Mouse (Mus musculus): ENCODE measurements around the gene Polr3gl. TPM values are rescaled to one million over a fixed set of nuclear protein-coding genes. Genes with fewer than 3 reads are reported as not detected.

The Polr3gl gene
- polyA plus RNA-seq, 1 experiment from 2014 or later = 33.6 TPM

GRCm38 (mm10) chr3:96598156-96599068 lies 4.4 kb upstream of the Polr3gl start:
- ChIA-PET POLR2A (no interaction called here), CTCF (interaction anchor here (1.7 kb wide), 1 partner anchor 18 kb away, joined by 6 read pairs; no protein-coding TSS in a partner anchor)
- ATAC-seq = no peak
- TF ChIP-seq CTCF (IDR thresholded peaks at IDR 0.05) = no peak
- DNase-seq (ENCODE audit: low read depth, low spot score) = no peak
- no peaks in the 10 kb centered on the region for H3K27me3 ChIP-seq
- in situ Hi-C loops (cut with MboI; ENCODE audit: low pct_unique_long_range_greater_than_20kb) = no loop called here

DNA sequence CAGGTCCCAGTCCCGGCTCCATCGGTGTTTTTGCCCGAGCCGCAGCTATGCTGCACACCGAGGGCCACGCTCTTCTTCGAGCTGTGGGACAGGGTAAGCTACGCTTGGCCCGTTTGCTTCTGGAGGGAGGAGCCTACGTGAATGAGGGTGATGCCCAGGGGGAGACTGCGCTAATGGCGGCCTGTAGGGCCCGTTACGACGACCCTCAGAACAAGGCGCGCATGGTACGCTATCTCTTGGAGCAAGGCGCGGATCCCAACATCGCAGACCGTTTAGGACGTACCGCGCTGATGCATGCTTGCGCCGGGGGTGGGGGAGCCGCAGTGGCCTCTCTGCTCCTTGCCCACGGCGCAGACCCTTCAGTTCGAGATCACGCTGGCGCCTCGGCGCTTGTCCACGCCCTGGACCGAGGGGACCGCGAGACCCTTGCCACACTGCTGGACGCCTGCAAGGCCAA lies 3.5 kb upstream of the Polr3gl start:
- no peak for TF ChIP-seq CTCF (IDR thresholded peaks at IDR 0.05)
- DNase-seq (ENCODE audit: low read depth, low spot score) (no peak), ATAC-seq (no peak)
- no peaks in the 10 kb centered on the region for H3K27me3 ChIP-seq
- ChIA-PET CTCF (interaction anchor here (1.6 kb wide), 1 partner anchor 10 kb away, joined by 4 read pairs; no protein-coding TSS in a partner anchor), POLR2A (no interaction called here)
- in situ Hi-C loops (cut with MboI; ENCODE audit: low pct_unique_long_range_greater_than_20kb) = no loop called here

- TF ChIP-seq CTCF (IDR thresholded peaks at IDR 0.05) = no peak
- ChIA-PET CTCF (interaction anchor here (1.6 kb wide), 1 partner anchor 10 kb away, joined by 4 read pairs; no protein-coding TSS in a partner anchor), POLR2A (no interaction called here)
- ATAC-seq = no peak
- in situ Hi-C loops (cut with MboI; ENCODE audit: low pct_unique_long_range_greater_than_20kb) = no loop called here
- H3K27me3 ChIP-seq = no peaks in the 10 kb centered on the region
- no peak for DNase-seq (ENCODE audit: low read depth, low spot score)
These were observed 2.9 kb upstream of the Polr3gl start for GRCm38 (mm10) chr3:96596855-96597254.

GRCm38 (mm10) chr3:96596228-96596707 lies 2.3 kb upstream of the Polr3gl start, which contains the start of gene Ankrd34a:
Ankrd34a (plus strand) TSS chr3:96596636.
- no peak for TF ChIP-seq CTCF (IDR thresholded peaks at IDR 0.05)
- in situ Hi-C loops (cut with MboI; ENCODE audit: low pct_unique_long_range_greater_than_20kb) = no loop called here
- no peaks in the 10 kb centered on the region for H3K27me3 ChIP-seq
- DNase-seq (ENCODE audit: low read depth, low spot score) = no peak
- no peak for ATAC-seq
- ChIA-PET CTCF (interaction anchor here (1.6 kb wide), 1 partner anchor 9 kb away, joined by 4 read pairs; no protein-coding TSS in a partner anchor), POLR2A (interaction anchor here (0.7 kb wide), 1 partner anchor 309 kb away, joined by 3 read pairs; the partner anchor contains the start of gene Gpr89)

DNA sequence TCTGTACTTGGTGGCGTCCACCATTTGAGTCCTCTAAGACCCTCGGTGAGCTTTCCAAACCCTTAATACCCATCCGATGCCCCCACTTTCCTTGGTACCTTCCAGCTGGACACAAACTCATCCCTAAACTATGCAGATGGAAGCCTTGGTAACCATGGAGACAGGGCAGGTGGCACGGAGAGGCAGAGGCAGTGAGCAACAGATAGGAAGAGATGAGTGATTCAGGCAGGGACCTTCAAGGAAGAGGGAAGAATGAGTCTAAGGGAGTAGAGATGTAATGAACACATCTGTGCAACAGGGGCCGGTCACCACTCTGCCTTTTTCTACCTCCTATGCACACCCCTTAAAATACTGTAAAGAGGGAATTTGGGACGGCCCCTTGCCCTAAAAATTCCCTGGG lies 1.7 kb upstream of the Polr3gl start:
- ATAC-seq (no peak), DNase-seq (ENCODE audit: low read depth, low spot score) (no peak)
- ChIA-PET POLR2A (interaction anchor here (0.7 to 1.1 kb wide), 2 partner anchors 19 to 310 kb away, joined by 3 read pairs; partner anchors contain the start of genes Gm16253 and Gpr89), CTCF (interaction anchor here (0.9 to 2.7 kb wide), 3 partner anchors 7 to 52 kb away, joined by 3 to 26 read pairs (median 3); no protein-coding TSS in a partner anchor)
- in situ Hi-C loops (cut with MboI; ENCODE audit: low pct_unique_long_range_greater_than_20kb) = no loop called here
- H3K27me3 ChIP-seq = no peaks in the 10 kb centered on the region
- TF ChIP-seq CTCF (IDR thresholded peaks at IDR 0.05) = no peak

- ATAC-seq = no peak
- ChIA-PET CTCF (interaction anchor here (0.9 to 2.7 kb wide), 5 partner anchors 8 to 51 kb away, joined by 3 to 26 read pairs (median 3); partner anchors contain the start of gene Rbm8a), POLR2A (interaction anchor here (1.0 to 1.5 kb wide), 3 partner anchors 18 to 36 kb away, joined by 3 to 4 read pairs (median 4); partner anchors contain the start of gene Gm16253)
- no peaks in the 10 kb centered on the region for H3K27me3 ChIP-seq
- in situ Hi-C loops (cut with MboI; ENCODE audit: low pct_unique_long_range_greater_than_20kb) = no loop called here
- no peak for DNase-seq (ENCODE audit: low read depth, low spot score)
- TF ChIP-seq CTCF (IDR thresholded peaks at IDR 0.05) = no peak
These were observed 870 bp upstream of the Polr3gl start for GRCm38 (mm10) chr3:96594851-96595250.

DNA sequence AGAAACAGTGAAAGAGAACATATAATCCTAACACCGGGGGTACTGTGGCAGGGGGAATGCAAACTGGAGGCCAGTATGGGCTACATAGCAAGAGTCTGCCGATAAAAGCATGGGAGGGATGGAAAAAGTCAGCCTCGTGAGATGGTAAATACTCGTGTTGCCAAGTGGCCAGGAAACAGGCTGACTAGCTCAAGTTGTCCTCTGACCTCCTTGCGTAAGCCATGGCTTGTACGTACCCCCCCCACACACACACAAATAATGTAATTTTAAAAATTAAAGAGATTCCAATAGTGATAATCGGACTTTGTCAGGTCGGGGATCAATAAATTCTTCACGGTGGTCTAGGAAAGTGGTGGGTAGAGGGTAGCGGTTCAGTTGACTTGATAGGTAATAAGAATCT lies 607 bp downstream of the Polr3gl start:
- TF ChIP-seq CTCF (IDR thresholded peaks at IDR 0.05) = no peak
- DNase-seq (ENCODE audit: low read depth, low spot score) (no peak), ATAC-seq (no peak)
- H3K27me3 ChIP-seq = no peaks in the 10 kb centered on the region
- POLR2A ChIA-PET = interaction anchor here (0.6 to 1.5 kb wide), 5 partner anchors 8 to 37 kb away, joined by 3 to 5 read pairs (median 4); partner anchors contain the start of gene Txnip
- in situ Hi-C loops (cut with MboI; ENCODE audit: low pct_unique_long_range_greater_than_20kb) = no loop called here
- CTCF ChIA-PET = interaction anchor here (0.7 to 2.7 kb wide), 13 partner anchors 8 to 80 kb away, joined by 3 to 26 read pairs (median 5); partner anchors contain the start of genes Gm16253 and Rbm8a

- POLR2A ChIA-PET = interaction anchor here (1.3 kb wide), 1 partner anchor 14 kb away, joined by 3 read pairs; the partner anchor contains the start of gene Gm16253
- DNase-seq (ENCODE audit: low read depth, low spot score) = no peak
- H3K27me3 ChIP-seq = no peaks in the 10 kb centered on the region
- CTCF ChIA-PET = interaction anchor here (2.2 to 2.8 kb wide), 3 partner anchors 11 to 88 kb away, joined by 5 to 15 read pairs (median 7); partner anchors contain the start of gene Gm16253
- ATAC-seq = no peak
- in situ Hi-C loops (cut with MboI; ENCODE audit: low pct_unique_long_range_greater_than_20kb) = no loop called here
- no peak for TF ChIP-seq CTCF (IDR thresholded peaks at IDR 0.05)
These were observed 3.3 kb downstream of the Polr3gl start for GRCm38 (mm10) chr3:96590657-96591056.

GRCm38 (mm10) chr3:96583386-96583785 lies 10.6 kb downstream of the Polr3gl start:
- TF ChIP-seq CTCF (IDR thresholded peaks at IDR 0.05) = no peak
- in situ Hi-C loops (cut with MboI; ENCODE audit: low pct_unique_long_range_greater_than_20kb) = loop anchor here (5.0 kb wide), 1 partner anchor 41 kb away; no protein-coding TSS in a partner anchor
- ATAC-seq = no peak

More at GRCm38 (mm10) chr3:96583386-96583785, 10.6 kb downstream of the Polr3gl start:
- CTCF ChIA-PET = interaction anchor here (1.2 to 11.5 kb wide), 2 partner anchors 35 to 62 kb away, joined by 3 to 312 read pairs; partner anchors contain the start of genes Itga10 and Txnip
- no peaks in the 10 kb centered on the region for H3K27me3 ChIP-seq
- DNase-seq (ENCODE audit: low read depth, low spot score) = no peak
- POLR2A ChIA-PET = interaction anchor here (1.3 kb wide), 1 partner anchor 9 kb away, joined by 5 read pairs; no protein-coding TSS in a partner anchor
